Mouse (Mus musculus) hindbrain, embryonic 10.5 days (tissue): ENCODE measurements around the gene Mucl3. TPM values are rescaled to one million over a fixed set of nuclear protein-coding genes. Genes with fewer than 3 reads are reported as not detected.

Experiments used
- DNase-seq: peaks from one replicate; pipeline ENCODE4 v3.0.0-alpha.2; 2017; ENCODE audit warnings: low spot score
- H3K27ac ChIP-seq: fragments of 300-500 bp; sonication (generic); 2 replicates; pipeline ENCODE4 v1.5.1; 2016; ENCODE audit warnings: mild to moderate bottlenecking, moderate library complexity
- H3K27me3 ChIP-seq: fragments of 300-500 bp; sonication (generic); 2 replicates; pipeline ENCODE4 v1.6.1; 2016; ENCODE audit warnings: mild to moderate bottlenecking; ENCODE audit not compliant: poor library complexity, insufficient read depth, severe bottlenecking
- H3K36me3 ChIP-seq: fragments of 300-500 bp; sonication (generic); 2 replicates; pipeline ENCODE4 v1.6.1; 2016; ENCODE audit warnings: mild to moderate bottlenecking, moderate library complexity
- H3K4me1 ChIP-seq: fragments of 300-500 bp; sonication (generic); replicated peaks from 2 replicates; pipeline ENCODE4 v1.6.1; 2016; ENCODE audit warnings: mild to moderate bottlenecking
- H3K4me3 ChIP-seq: fragments of 300-500 bp; sonication (generic); 2 replicates; pipeline ENCODE4 v1.5.1; 2016; ENCODE audit warnings: mild to moderate bottlenecking, moderate library complexity
- H3K9me3 ChIP-seq: fragments of 300-500 bp; sonication (generic); 2 replicates; pipeline ENCODE4 v1.6.1; 2016; ENCODE audit warnings: mild to moderate bottlenecking, moderate library complexity
- WGBS: fragments of 180-500 bp; shearing (Covaris S2); methylation state at CpG from one replicate; pipeline ENCODE4 v1.1.7; 2016; 5-methylcytosine and 5-hydroxymethylcytosine counted together
- polyA plus RNA-seq: library from polyadenylated mRNA; unstranded; fragments of >200 nt; fragmentation: Nextera tagmentation; extraction: Ambion mirVana; gene quantifications from 2 replicates; pipeline ENCODE4 v1.2.1, GENCODE M21; 2016

Mucl3 gene
- polyA plus RNA-seq: 0.08 and 0.10 TPM in 2 replicates

GRCm38 (mm10) chr17:35643609-35644236 is at the start of gene Mucl3:
Gene Mucl3 (minus strand): TSS chr17:35643695.
- WGBS: 74% methylated on average over 13 of the region's 13 CpGs
- no peaks in the 10 kb centered on the region for H3K36me3 ChIP-seq
- no peak for DNase-seq
- no peak within 1 kb of the TSS for H3K4me3 ChIP-seq
- no peak within 1 kb of the TSS for H3K27ac ChIP-seq
- H3K9me3 ChIP-seq: no peaks in the 10 kb centered on the region
- 0 out of 2 replicates have a peak, but pooled peaks cover 2% of the 10 kb centered on the region for H3K4me1 ChIP-seq
- no peaks in the 10 kb centered on the region for H3K27me3 ChIP-seq

GRCm38 (mm10) chr17:35692368-35692767 is 48.9 kb upstream of the Mucl3 start:
- H3K27ac ChIP-seq: no peak overlapping the region
- H3K4me1 ChIP-seq: peaks cover 12% of the 10 kb centered on the region
- peaks cover 90% of the 10 kb centered on the region for H3K36me3 ChIP-seq
- H3K4me3 ChIP-seq: no peak overlapping the region
- no peaks in the 10 kb centered on the region for H3K27me3 ChIP-seq
- no peak for DNase-seq
- 83% methylated on average over 4 of the region's 4 CpGs for WGBS
- H3K9me3 ChIP-seq: peaks cover 7% of the 10 kb centered on the region

- peaks cover 95% of the 10 kb centered on the region for H3K36me3 ChIP-seq
Observed at GRCm38 (mm10) chr17:35691811-35692210, 48.3 kb upstream of the Mucl3 start.

GRCm38 (mm10) chr17:35689936-35690645 is 46.6 kb upstream of the Mucl3 start:
- no peak for DNase-seq
- WGBS: 92% methylated on average over 18 of the region's 18 CpGs
- H3K27ac ChIP-seq: no peak overlapping the region
- peaks cover 21% of the 10 kb centered on the region for H3K4me1 ChIP-seq
- H3K27me3 ChIP-seq: no peaks in the 10 kb centered on the region
- H3K9me3 ChIP-seq: no peaks in the 10 kb centered on the region
- H3K4me3 ChIP-seq: no peak overlapping the region
- peaks cover 98% of the 10 kb centered on the region for H3K36me3 ChIP-seq

More at GRCm38 (mm10) chr17:35691811-35692210, 48.3 kb upstream of the Mucl3 start:
- peaks cover 7% of the 10 kb centered on the region for H3K9me3 ChIP-seq
- peaks cover 8% of the 10 kb centered on the region for H3K4me1 ChIP-seq
- H3K27ac ChIP-seq: no peak overlapping the region
- H3K4me3 ChIP-seq: no peak overlapping the region
- 80% methylated on average over 4 of the region's 4 CpGs for WGBS
- no peak for DNase-seq
- H3K27me3 ChIP-seq: no peaks in the 10 kb centered on the region

GRCm38 (mm10) chr17:35688347-35689175 is 45.1 kb upstream of the Mucl3 start:
- WGBS: 89% methylated on average over 25 of the region's 25 CpGs
- H3K36me3 ChIP-seq: peaks cover 100% of the 10 kb centered on the region
- no peak overlapping the region for H3K27ac ChIP-seq
- no peak for DNase-seq
- H3K4me3 ChIP-seq: no peak overlapping the region
- H3K9me3 ChIP-seq: no peaks in the 10 kb centered on the region
- no peaks in the 10 kb centered on the region for H3K27me3 ChIP-seq
- H3K4me1 ChIP-seq: peaks cover 23% of the 10 kb centered on the region

GRCm38 (mm10) chr17:35685061-35685460 is 41.6 kb upstream of the Mucl3 start:
- Histone ChIP-seq H3K36me3 (peaks cover 100% of the 10 kb centered on the region), H3K27ac (no peak overlapping the region; the same call in 1 of the 2 replicates)
- peak; percentile 43 for DNase-seq

GRCm38 (mm10) chr17:35681986-35682385 is 38.5 kb upstream of the Mucl3 start:
- Histone ChIP-seq H3K4me1 (peaks cover 26% of the 10 kb centered on the region), H3K36me3 (peaks cover 79% of the 10 kb centered on the region), H3K27ac (0 out of 2 replicates have a peak overlapping the region, but pooled peaks have one; percentile 29), H3K27me3 (no peaks in the 10 kb centered on the region), H3K9me3 (no peaks in the 10 kb centered on the region), H3K4me3 (no peak overlapping the region)
- 90% methylated on average over 13 of the region's 13 CpGs for WGBS
- no peak for DNase-seq

More at GRCm38 (mm10) chr17:35685061-35685460, 41.6 kb upstream of the Mucl3 start:
- peaks cover 31% of the 10 kb centered on the region for H3K4me1 ChIP-seq
- H3K27me3 ChIP-seq: no peaks in the 10 kb centered on the region
- WGBS: 74% methylated on average over 9 of the region's 9 CpGs
- H3K4me3 ChIP-seq: no peak overlapping the region
- no peaks in the 10 kb centered on the region for H3K9me3 ChIP-seq

- WGBS: 31% methylated on average over 6 of the region's 6 CpGs
- Histone ChIP-seq H3K36me3 (peaks cover 65% of the 10 kb centered on the region), H3K4me1 (peaks cover 16% of the 10 kb centered on the region), H3K9me3 (no peaks in the 10 kb centered on the region), H3K27ac (no peak overlapping the region), H3K27me3 (no peaks in the 10 kb centered on the region), H3K4me3 (no peak overlapping the region)
- DNase-seq: peak; percentile 29
Observed at GRCm38 (mm10) chr17:35680591-35680990, 37.1 kb upstream of the Mucl3 start.

GRCm38 (mm10) chr17:35673416-35674035 is 30.0 kb upstream of the Mucl3 start, which contains the start of gene Gtf2h4:
Gene Gtf2h4 (minus strand): TSS chr17:35673739.
- peak; percentile 82 for DNase-seq
- 2% methylated on average over 23 of the region's 23 CpGs for WGBS
- peak within 1 kb of the TSS; percentile 89 for H3K27ac ChIP-seq

GRCm38 (mm10) chr17:35672527-35672926 is 29.0 kb upstream of the Mucl3 start:
- 89% methylated on average over 6 of the region's 6 CpGs for WGBS

More at GRCm38 (mm10) chr17:35673416-35674035, 30.0 kb upstream of the Mucl3 start, which contains the start of gene Gtf2h4:
- Histone ChIP-seq H3K27me3 (no peaks in the 10 kb centered on the region), H3K4me1 (peaks cover 13% of the 10 kb centered on the region), H3K36me3 (peaks cover 20% of the 10 kb centered on the region), H3K4me3 (peak within 1 kb of the TSS; percentile 77), H3K9me3 (no peaks in the 10 kb centered on the region)

GRCm38 (mm10) chr17:35671846-35672245 is 28.4 kb upstream of the Mucl3 start:
- 86% methylated on average over 6 of the region's 6 CpGs for WGBS
- peaks cover 25% of the 10 kb centered on the region for H3K4me1 ChIP-seq
- no peak for DNase-seq
- H3K36me3 ChIP-seq: peaks cover 20% of the 10 kb centered on the region
- H3K27me3 ChIP-seq: no peaks in the 10 kb centered on the region
- H3K9me3 ChIP-seq: no peaks in the 10 kb centered on the region
- H3K27ac ChIP-seq: no peak overlapping the region
- H3K4me3 ChIP-seq: no peak overlapping the region

More at GRCm38 (mm10) chr17:35672527-35672926, 29.0 kb upstream of the Mucl3 start:
- H3K27ac ChIP-seq: no peak overlapping the region
- no peak for DNase-seq
- H3K27me3 ChIP-seq: no peaks in the 10 kb centered on the region
- no peaks in the 10 kb centered on the region for H3K9me3 ChIP-seq
- peaks cover 20% of the 10 kb centered on the region for H3K36me3 ChIP-seq
- peak overlapping the region; percentile 77 for H3K4me3 ChIP-seq
- peaks cover 21% of the 10 kb centered on the region for H3K4me1 ChIP-seq

- no peak overlapping the region for H3K4me3 ChIP-seq
- H3K27me3 ChIP-seq: no peaks in the 10 kb centered on the region
- H3K9me3 ChIP-seq: no peaks in the 10 kb centered on the region
- peaks cover 32% of the 10 kb centered on the region for H3K36me3 ChIP-seq
- no peak overlapping the region for H3K27ac ChIP-seq
- no peak for DNase-seq
- H3K4me1 ChIP-seq: peaks cover 36% of the 10 kb centered on the region
- 93% methylated on average over 9 of the region's 9 CpGs for WGBS
Observed at GRCm38 (mm10) chr17:35669731-35670130, 26.2 kb upstream of the Mucl3 start.
